Mouse (Mus musculus) hindlimb bud, embryonic 11.5 days (tissue): ENCODE data around the gene Ell3.

Experiments
- DNase-seq: peaks from one replicate; pipeline ENCODE4 v3.0.0-alpha.2; 2012; ENCODE audit warnings: low read depth, low spot score; ENCODE audit errors: extremely low spot score

The Ell3 gene

DNA sequence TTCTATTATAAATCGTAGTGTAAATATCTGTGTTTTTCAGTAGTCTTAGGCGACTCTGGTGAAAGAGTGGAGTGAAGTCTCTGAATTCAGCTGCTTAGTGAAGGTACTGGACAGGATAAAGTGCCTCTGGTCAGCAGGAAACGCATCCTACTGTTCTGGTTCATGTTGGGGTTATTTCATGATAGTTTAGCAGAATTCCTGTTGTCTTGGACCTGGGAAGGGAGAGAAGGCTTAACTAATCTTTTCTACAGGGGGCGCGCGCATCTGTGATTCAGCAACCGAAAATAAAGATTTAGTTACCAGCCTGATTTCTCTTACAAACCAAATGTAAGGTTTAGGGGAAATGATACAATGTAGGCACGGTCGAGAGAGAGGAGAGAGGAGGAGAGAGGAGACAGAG lies 4.1 kb upstream of the Ell3 start:
- DNase-seq = no peak

DNA sequence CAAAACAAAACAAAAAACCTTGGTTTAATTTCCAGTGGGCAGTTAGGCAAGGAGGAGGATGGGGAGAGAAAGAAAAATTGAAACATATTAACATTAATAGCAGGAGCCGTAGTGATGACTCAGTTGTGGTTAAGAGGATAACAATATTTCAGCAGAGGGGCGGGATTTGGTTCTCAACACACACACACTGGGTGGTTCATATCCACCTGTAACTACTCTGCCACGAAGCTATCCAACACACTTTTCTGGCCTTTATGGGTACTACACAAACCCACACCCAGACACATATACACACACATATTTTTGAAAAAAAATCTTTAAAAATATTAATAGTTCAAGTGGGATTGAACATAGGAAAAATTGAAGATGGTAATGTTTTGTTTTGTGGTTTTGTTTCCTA lies 2.9 kb upstream of the Ell3 start:
- no peak for DNase-seq

- no peak for DNase-seq
Observed at GRCm38 (mm10) chr2:121446506-121446905, 2.4 kb upstream of the Ell3 start.

GRCm38 (mm10) chr2:121445117-121445516 lies 1.0 kb upstream of the Ell3 start:
- no peak for DNase-seq

DNA sequence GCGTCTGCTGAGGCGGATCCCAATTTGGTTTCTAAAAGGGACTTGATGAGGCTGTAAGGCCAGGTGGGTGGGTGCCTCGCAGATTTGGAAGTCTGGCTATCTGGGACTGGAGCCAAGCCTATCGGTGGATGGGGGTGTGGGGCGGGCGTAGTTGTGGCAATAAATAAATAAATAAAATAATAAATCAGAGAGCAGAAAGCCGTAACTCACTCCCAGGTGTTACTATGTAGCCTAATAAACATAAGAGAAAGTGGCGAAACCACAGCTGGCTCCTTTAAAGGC lies 1.1 kb downstream of the Ell3 start:
- DNase-seq = no peak

- DNase-seq = no peak
Observed at GRCm38 (mm10) chr2:121442259-121443067, 1.6 kb downstream of the Ell3 start.

- DNase-seq = no peak
Observed at GRCm38 (mm10) chr2:121441800-121442199, 2.3 kb downstream of the Ell3 start.

DNA sequence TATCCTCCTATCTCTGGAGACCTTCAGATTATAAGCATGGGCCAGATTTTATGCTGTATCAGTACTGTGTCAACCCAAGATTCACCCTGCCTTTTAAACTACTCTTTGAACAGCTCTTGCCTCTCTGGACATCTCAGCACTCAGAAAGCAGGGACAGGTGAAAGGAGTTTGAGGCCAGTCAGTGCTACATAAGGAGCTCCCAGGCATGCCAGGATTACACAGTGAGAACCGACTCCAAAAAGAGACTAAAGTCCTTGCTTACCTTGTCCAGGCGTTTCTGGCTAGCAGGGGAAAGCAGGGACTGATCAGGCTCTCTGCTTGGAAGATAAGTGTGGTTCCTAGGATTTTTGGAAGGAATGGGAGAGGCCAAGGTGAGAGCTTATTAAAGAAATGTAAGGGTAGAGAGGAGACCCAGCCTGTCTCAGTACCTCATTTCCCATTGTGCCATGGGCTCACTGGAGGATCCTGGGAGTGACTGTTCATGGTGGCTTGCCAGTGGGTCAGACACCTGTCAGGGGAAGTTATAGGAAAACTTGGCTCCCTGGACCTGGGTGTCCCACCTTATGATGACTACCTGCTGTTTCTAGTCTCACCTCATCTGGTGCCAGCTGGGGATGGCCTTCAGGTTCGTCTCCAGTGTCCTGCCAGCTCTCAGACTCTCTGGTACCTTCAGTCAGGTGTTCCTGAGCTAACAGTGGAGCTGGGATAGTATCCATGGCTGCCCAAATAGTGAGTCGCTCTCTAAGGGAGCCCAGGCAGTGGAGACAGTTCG lies 3.1 kb downstream of the Ell3 start:
- no peak for DNase-seq

- DNase-seq = no peak
Observed at GRCm38 (mm10) chr2:121439746-121440145, 4.3 kb downstream of the Ell3 start.

GRCm38 (mm10) chr2:121434854-121435253 lies 9.2 kb downstream of the Ell3 start:
- DNase-seq = no peak

GRCm38 (mm10) chr2:121425890-121426289 lies 18.2 kb downstream of the Ell3 start:
- no peak for DNase-seq

DNA sequence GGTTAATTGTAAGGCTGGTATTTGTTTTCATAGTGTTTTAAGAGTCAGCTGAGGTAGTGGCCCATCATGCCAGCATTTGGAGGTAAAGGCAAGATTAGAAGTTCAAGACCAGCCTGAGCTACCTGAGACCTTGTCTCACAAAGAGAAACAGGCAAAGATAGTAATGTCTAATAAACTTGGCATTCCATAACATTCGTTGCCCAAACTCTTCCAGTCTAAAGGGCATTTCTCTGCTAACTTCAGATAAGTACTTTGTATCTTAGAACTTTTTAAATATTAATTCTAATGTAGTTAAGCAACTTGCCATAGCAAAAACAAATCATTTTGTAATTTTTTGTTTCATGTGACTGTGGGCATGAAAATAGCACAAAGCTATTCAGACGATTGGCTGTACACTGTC lies 20.9 kb downstream of the Ell3 start:
- DNase-seq = no peak

DNA sequence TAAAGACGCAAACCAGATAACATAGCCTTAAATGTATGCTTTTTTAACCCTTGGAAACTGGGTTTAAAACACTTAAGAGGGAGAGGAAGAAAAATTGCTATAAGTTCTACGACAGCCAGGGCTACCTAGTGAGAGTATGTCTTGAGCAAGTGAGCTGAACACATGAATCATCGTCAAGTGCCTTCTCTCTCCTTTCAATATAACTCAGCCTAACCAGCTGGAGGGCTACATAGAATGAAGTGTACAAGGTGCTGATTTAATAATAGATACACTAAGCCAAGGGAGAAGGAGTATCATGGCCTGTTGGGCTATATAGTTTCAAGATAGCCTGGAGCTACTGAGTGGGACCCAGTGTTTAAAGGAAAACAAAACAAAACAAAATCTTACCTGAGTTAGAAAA lies 25.6 kb downstream of the Ell3 start:
- DNase-seq = no peak

GRCm38 (mm10) chr2:121416356-121416755 lies 27.7 kb downstream of the Ell3 start:
- DNase-seq = no peak

DNA sequence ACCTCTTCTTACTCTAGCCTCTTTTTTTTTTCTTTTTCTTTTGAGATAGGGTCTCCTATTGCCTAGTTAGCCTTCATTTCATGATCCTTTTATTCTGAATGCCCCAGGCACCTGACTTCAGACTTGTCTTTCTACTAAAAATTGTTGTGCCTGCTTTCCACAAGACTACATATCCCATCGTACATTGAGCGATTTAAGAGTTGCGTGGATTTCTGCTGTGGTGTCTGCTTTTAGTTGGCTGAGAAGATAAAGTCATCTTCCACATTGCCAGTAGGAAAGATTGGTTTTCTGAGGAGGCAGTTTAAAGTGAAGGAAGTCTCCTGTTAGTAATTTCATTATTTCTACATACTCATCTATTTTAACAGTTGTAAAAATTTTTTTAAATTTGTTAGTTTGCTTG lies 28.5 kb downstream of the Ell3 start:
- no peak for DNase-seq

GRCm38 (mm10) chr2:121415103-121415502 lies 29.0 kb downstream of the Ell3 start:
- no peak for DNase-seq

DNA sequence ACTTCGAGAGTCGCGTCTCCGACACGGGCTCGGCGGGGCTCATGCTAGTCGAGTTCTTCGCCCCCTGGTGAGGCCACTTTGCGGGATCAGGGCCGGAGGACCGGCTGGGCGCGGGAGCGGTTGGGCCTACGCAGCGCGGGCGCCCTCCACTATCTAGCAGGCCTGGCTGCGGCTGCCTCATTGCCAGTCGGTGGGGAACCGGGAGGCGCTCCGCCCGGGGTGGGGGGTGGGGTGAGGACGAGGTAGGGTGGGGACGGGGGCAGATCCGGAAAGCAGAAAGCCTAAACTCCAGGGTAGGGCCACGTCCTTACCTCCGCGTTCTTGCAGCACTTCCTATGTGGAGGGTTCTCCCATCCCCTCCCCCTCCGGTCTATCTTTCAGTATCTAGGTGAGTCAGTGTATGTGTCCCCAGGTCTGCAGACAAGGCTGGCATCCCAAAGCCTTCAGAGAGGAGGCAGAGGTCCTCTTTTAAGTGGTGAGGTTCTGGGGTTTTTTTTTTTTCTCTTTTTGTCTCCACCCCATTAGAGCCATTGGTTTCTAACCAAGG lies 29.9 kb downstream of the Ell3 start:
- no peak for DNase-seq

DNA sequence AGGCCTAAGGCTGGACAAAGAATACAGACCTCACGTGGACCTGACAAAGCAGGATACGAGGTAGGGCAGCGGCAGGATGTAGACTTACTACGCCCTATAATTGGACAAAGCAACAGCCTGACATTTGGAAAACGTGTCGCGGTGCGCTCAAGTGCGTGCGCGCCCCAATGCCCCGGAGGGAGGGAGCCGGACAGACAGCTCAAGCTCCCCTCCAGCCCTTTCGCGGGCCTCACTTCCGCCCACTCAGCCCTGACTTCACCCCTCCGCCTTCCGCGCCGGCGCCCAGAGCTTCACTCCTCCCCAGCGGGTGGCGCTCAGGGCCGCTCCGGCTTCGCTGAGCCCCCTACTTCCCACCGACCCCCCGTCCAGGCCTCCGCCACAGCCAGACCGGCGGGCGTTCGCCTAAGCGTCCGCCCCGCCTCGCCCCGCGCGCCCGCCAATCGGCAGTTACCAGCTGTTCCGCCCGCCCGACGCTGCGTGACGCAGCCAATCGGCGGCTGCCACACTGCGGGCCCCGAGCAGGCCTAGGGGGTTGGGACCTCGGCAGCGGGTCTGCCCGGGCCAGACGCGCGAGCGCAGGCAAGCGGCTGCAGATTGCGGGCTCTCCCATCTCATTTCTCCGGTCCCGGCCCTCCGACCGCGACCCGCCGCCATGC lies 30.6 kb downstream of the Ell3 start, which contains the start of the genes Pdia3 and Catsper2:
Gene Pdia3 (plus strand): TSS at position 389 of the 656 bp plus-strand sequence.
Gene Catsper2 (minus strand): TSS at position 406 of the 656 bp plus-strand sequence.
- DNase-seq = peak; percentile 66

GRCm38 (mm10) chr2:121412843-121413386 lies 31.2 kb downstream of the Ell3 start:
- DNase-seq = no peak

GRCm38 (mm10) chr2:121408160-121408559 lies 35.9 kb downstream of the Ell3 start:
- no peak for DNase-seq

GRCm38 (mm10) chr2:121403296-121403695 lies 40.8 kb downstream of the Ell3 start:
- no peak for DNase-seq
